Mouse (Mus musculus): ENCODE measurements around the gene Med24. TPM values are rescaled to one million over a fixed set of nuclear protein-coding genes. Genes with fewer than 3 reads are reported as not detected.

The Med24 gene
- polyA plus RNA-seq, 1 experiment from 2014 or later: 80.0 TPM

- Histone ChIP-seq H3K4me3 (no peak overlapping the region), H3K27me3 (replicated peaks) (no peaks in the 10 kb centered on the region), H3K9me3 (no peaks in the 10 kb centered on the region), H3K4me2 (replicated peaks) (no peak overlapping the region), H3K36me3 (peaks cover 56% of the 10 kb centered on the region), H3K4me1 (peaks cover 35% of the 10 kb centered on the region), H3K9ac (no peak overlapping the region), H3K27ac (no peak overlapping the region)
- WGBS: 87% methylated on average over 8 of the region's 8 CpGs
- no peak for ATAC-seq (ENCODE audit: low FRiP score, low read depth)
Measured at GRCm38 (mm10) chr11:98763502-98763861, 34.2 kb upstream of the Med24 start.

DNA sequence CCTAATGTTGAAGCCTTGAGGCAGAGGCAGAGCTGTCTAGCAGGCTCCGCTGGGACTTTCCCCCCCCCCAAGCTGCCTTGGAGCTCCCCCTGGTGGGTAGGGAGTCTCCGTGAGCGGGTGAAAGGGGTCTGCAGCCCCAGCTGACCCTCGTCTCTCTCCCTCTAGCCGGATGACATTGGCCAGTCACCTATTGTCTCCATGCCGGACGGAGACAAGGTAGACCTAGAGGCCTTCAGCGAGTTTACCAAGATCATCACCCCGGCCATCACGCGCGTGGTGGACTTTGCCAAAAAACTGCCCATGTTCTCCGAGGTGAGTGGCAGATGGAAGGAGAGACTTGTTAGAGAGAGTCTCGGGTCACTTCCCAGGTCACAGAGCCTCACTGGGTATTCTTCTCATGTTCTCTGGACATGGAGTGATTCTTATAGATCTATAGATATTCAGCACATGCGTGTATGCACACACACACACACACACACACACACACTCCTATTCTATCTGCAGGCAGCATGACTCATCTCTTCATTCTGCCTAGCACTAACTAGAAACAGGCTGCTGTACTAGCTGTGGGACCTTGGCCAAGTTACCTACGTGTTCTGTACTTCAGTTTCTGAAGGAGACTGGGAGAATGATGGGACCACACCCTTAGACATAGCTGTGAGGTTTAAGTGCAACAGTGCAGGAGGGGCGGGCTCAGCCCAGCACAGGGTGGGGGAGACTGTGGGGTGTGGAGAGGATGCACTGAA is 33.7 kb upstream of the Med24 start:
- Histone ChIP-seq H3K27ac (no peak overlapping the region), H3K36me3 (peaks cover 52% of the 10 kb centered on the region), H3K27me3 (replicated peaks) (no peaks in the 10 kb centered on the region), H3K4me3 (no peak overlapping the region), H3K9me3 (no peaks in the 10 kb centered on the region), H3K4me1 (peaks cover 29% of the 10 kb centered on the region), H3K9ac (no peak overlapping the region), H3K4me2 (replicated peaks) (no peak overlapping the region)
- 71% methylated on average over 17 of the region's 17 CpGs for WGBS
- no peak for ATAC-seq (ENCODE audit: low FRiP score, low read depth)

DNA sequence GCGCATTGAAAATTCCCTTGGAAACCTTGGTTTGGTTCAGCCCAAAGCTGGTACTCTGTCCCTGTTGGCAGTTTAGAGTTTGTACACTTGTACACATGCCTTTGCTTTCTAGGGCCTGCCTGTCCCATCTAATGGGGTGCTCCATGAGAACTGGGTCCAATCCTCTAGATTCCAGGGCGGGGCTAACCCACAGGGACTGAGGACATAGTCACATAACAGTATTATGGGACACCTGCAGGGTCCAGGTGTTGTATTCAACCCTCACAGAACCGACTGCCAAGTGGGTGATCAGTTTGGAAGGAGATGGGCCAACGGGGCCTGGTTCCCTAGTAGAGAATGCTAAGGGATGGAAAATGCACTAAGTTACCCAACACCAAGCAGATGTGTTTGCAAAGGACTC is 32.7 kb upstream of the Med24 start:
- no peaks in the 10 kb centered on the region for H3K27me3 ChIP-seq (replicated peaks)
- no peak overlapping the region for H3K4me3 ChIP-seq
- H3K9me3 ChIP-seq: no peaks in the 10 kb centered on the region
- peaks cover 59% of the 10 kb centered on the region for H3K36me3 ChIP-seq
- WGBS: 94% methylated on average over 4 of the region's 4 CpGs
- H3K27ac ChIP-seq: no peak overlapping the region
- H3K4me1 ChIP-seq: peaks cover 19% of the 10 kb centered on the region
- H3K9ac ChIP-seq: no peak overlapping the region
- no peak overlapping the region for H3K4me2 ChIP-seq (replicated peaks)
- no peak for ATAC-seq (ENCODE audit: low FRiP score, low read depth)

- H3K9ac ChIP-seq: no peak overlapping the region
- ATAC-seq (ENCODE audit: low FRiP score, low read depth): no peak
- peaks cover 54% of the 10 kb centered on the region for H3K36me3 ChIP-seq
- WGBS: 83% methylated on average over 12 of the region's 12 CpGs
- no peak overlapping the region for H3K4me2 ChIP-seq (replicated peaks)
- no peak overlapping the region for H3K27ac ChIP-seq
- H3K27me3 ChIP-seq (replicated peaks): no peaks in the 10 kb centered on the region
- H3K4me1 ChIP-seq: peaks cover 30% of the 10 kb centered on the region
- no peaks in the 10 kb centered on the region for H3K9me3 ChIP-seq
- H3K4me3 ChIP-seq: no peak overlapping the region
Measured at GRCm38 (mm10) chr11:98756711-98757110, 27.5 kb upstream of the Med24 start.

DNA sequence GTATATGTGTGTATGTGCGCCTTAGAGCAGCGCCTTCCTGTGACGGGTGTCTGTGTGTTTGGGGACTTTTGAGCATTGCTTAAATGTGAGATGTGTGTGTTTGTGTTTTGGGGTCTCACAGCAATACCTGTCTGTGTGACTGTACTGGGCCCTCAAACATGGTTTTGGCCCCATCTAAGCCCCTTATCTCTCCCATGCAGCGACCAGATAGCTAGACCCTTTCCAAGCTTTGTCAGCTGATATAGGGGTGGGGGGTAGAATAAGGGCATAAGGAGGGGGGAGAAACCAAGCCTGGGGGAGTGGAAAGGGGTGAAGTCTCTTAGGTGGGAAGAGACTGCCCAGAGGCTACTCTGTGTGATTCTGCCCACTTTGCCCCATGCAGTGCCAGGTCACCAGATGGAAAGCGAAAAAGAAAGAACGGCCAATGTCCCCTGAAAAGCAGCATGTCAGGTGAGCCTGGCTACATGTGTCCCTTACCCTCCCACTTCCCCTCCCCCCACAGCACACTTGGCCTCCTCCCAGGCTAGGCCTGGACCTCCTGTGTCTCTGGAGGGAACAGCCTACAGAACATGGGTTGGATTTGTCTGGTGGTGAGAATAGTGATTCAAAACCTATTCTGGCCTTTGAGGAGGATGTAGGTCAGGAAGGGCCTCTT is 26.6 kb upstream of the Med24 start:
- peaks cover 47% of the 10 kb centered on the region for H3K36me3 ChIP-seq
- H3K4me2 ChIP-seq (replicated peaks): no peak overlapping the region
- no peak overlapping the region for H3K4me3 ChIP-seq
- WGBS: 94% methylated on average over 6 of the region's 6 CpGs
- no peak for ATAC-seq (ENCODE audit: low FRiP score, low read depth)
- H3K27ac ChIP-seq: no peak overlapping the region
- H3K9ac ChIP-seq: no peak overlapping the region
- no peaks in the 10 kb centered on the region for H3K9me3 ChIP-seq
- no peaks in the 10 kb centered on the region for H3K27me3 ChIP-seq (replicated peaks)
- peaks cover 38% of the 10 kb centered on the region for H3K4me1 ChIP-seq

- WGBS: 23% methylated on average over 7 of the region's 7 CpGs
- H3K4me3 ChIP-seq: no peak overlapping the region
- H3K36me3 ChIP-seq: peaks cover 38% of the 10 kb centered on the region
- ATAC-seq (ENCODE audit: low FRiP score, low read depth): no peak
- H3K4me2 ChIP-seq (replicated peaks): peak overlapping the region; percentile 0; the same call in 1 of the 2 replicates
- peaks cover 50% of the 10 kb centered on the region for H3K4me1 ChIP-seq
- no peak overlapping the region for H3K9ac ChIP-seq
- no peaks in the 10 kb centered on the region for H3K9me3 ChIP-seq
- no peaks in the 10 kb centered on the region for H3K27me3 ChIP-seq (replicated peaks)
- no peak overlapping the region for H3K27ac ChIP-seq
Measured at GRCm38 (mm10) chr11:98754621-98755181, 25.5 kb upstream of the Med24 start.

DNA sequence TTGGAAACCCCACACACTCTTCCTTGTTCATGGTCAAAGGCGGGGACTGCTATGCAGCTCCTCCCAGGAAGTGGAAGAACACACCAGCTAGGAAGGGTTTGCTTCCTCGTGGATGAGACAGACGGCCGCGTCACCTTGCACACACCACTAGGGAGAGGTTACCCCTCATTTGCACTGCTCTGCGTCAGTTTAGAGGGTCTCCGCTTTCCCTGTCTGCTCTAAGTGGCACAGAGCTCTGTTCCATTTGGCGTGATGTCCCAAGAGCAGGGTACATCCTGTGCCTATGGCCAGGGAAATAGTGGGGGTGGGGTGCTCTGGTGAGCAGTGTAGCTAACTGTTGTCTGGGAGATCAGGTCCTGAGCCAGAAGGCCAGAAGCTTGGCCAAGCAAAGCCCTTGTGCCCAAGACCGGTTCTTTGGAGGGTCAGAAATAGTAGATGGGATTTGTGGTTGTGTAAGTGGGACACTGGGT is 25.0 kb upstream of the Med24 start:
- Histone ChIP-seq H3K4me1 (peaks cover 55% of the 10 kb centered on the region), H3K36me3 (peaks cover 38% of the 10 kb centered on the region), H3K4me2 (replicated peaks) (no peak overlapping the region), H3K27me3 (replicated peaks) (no peaks in the 10 kb centered on the region), H3K9ac (no peak overlapping the region), H3K4me3 (no peak overlapping the region), H3K9me3 (no peaks in the 10 kb centered on the region), H3K27ac (no peak overlapping the region)
- 75% methylated on average over 9 of the region's 9 CpGs for WGBS
- ATAC-seq (ENCODE audit: low FRiP score, low read depth): no peak

- ATAC-seq (ENCODE audit: low FRiP score, low read depth): no peak
- no peak overlapping the region for H3K4me3 ChIP-seq
- no peaks in the 10 kb centered on the region for H3K9me3 ChIP-seq
- WGBS: 93% methylated on average over 5 of the region's 5 CpGs
- H3K36me3 ChIP-seq: peaks cover 38% of the 10 kb centered on the region
- no peak overlapping the region for H3K27ac ChIP-seq
- H3K27me3 ChIP-seq (replicated peaks): no peaks in the 10 kb centered on the region
- no peak overlapping the region for H3K4me2 ChIP-seq (replicated peaks)
- no peak overlapping the region for H3K9ac ChIP-seq
- H3K4me1 ChIP-seq: peaks cover 64% of the 10 kb centered on the region
Measured at GRCm38 (mm10) chr11:98753264-98753663, 24.0 kb upstream of the Med24 start.

DNA sequence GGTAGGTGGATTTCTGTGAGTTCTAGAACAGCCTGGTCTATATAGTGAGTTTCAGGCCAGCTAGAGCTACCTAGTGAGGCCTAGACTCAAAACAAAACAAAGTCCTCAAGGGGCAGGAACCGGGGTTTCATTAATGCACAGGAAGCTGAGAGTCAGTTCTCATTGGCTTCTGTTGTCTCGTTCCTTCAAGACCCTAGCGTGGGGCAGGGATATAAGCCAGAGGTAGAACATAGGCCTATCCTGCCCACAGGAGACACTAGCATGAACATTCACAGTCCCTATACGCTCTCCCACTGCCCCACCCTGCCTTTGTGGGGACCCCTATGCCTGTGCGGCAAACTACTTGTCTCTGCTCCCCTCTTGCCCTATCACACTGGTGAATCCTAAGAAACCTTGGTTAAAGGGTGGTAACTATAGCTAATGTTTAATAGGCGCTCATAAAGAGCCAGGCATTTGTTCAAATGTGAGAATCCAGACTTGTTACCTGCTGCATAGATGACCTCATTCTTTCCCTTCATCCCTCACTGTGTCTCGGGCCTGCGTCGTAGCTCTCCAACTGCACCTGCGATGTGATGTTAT is 23.4 kb upstream of the Med24 start:
- WGBS: 90% methylated on average over 10 of the region's 10 CpGs
- H3K36me3 ChIP-seq: peaks cover 36% of the 10 kb centered on the region
- peaks cover 70% of the 10 kb centered on the region for H3K4me1 ChIP-seq
- no peak overlapping the region for H3K4me3 ChIP-seq
- H3K4me2 ChIP-seq (replicated peaks): no peak overlapping the region
- no peaks in the 10 kb centered on the region for H3K27me3 ChIP-seq (replicated peaks)
- no peak for ATAC-seq (ENCODE audit: low FRiP score, low read depth)
- H3K9ac ChIP-seq: no peak overlapping the region
- no peaks in the 10 kb centered on the region for H3K9me3 ChIP-seq
- H3K27ac ChIP-seq: no peak overlapping the region

DNA sequence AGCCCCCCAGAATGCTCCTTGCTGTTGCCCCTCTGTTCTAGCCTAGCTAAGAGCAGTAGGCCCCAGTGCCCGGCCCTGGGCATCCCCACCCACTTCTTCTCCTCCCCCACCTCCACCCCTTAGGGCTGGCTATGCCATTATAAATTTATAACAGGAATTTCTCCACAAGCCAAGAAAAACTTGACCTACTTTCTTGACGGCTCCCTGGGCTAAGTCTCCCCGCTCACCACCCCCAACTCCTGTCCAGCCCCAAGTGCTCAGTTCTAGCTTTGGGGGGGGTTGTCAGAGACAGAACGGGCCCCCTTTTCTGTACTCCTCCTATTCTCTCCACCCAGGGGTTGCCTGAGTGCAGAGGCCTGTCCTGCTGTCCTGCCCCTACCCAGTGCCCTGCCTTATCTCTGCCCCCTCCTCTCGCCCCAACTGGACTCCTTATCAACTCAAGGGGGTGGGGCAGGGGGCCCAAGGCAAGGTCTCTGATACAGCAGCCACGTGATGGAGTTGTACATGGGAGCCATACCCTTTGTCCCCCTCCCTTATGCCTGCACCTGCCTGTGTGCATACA is 22.1 kb upstream of the Med24 start:
- H3K27me3 ChIP-seq (replicated peaks): no peaks in the 10 kb centered on the region
- H3K9me3 ChIP-seq: no peaks in the 10 kb centered on the region
- H3K27ac ChIP-seq: peak overlapping the region; percentile 83
- peaks cover 26% of the 10 kb centered on the region for H3K36me3 ChIP-seq
- H3K9ac ChIP-seq: peak overlapping the region; percentile 46
- peak overlapping the region; percentile 77 for H3K4me2 ChIP-seq (replicated peaks)
- peaks cover 84% of the 10 kb centered on the region for H3K4me1 ChIP-seq
- WGBS: 48% methylated on average over 6 of the region's 6 CpGs
- H3K4me3 ChIP-seq: no peak overlapping the region; the same call in 1 of the 2 replicates
- peak; percentile 45; the same call in 1 of the 2 replicates for ATAC-seq (ENCODE audit: low FRiP score, low read depth)

- Histone ChIP-seq H3K4me3 (no peak overlapping the region; the same call in 1 of the 2 replicates), H3K36me3 (peaks cover 20% of the 10 kb centered on the region), H3K9ac (peak overlapping the region; percentile 46), H3K4me2 (replicated peaks) (peak overlapping the region; percentile 77), H3K4me1 (peaks cover 89% of the 10 kb centered on the region), H3K9me3 (no peaks in the 10 kb centered on the region), H3K27ac (peak overlapping the region; percentile 83), H3K27me3 (replicated peaks) (no peaks in the 10 kb centered on the region)
- ATAC-seq (ENCODE audit: low FRiP score, low read depth): peak; percentile 52
- WGBS: 33% methylated on average over 17 of the region's 17 CpGs
Measured at GRCm38 (mm10) chr11:98750351-98751201, 21.3 kb upstream of the Med24 start.
